15 mouse cellular contexts compared by ENCODE assay signal in genomic region chr8:72132891-72133290, GRCm38 (mm10). TPM values are rescaled to one million over a fixed set of nuclear protein-coding genes. Genes with fewer than 3 reads are reported as not detected.
DNase-seq lines count a peak whose midpoint lies in the region; ATAC-seq lines count a peak whose summit lies in the region.
"Had no signal": no experiment of that assay in that cellular context is flagged by ENCODE, and none has a peak within 500 bp of the region (broad histone marks: within the 10 kb centered on the region; RNA-seq: fewer than 3 reads in every experiment).

No protein-coding gene starts in this region.

- no peak for DNase-seq in heart, postnatal 36 days
- DNase-seq in ovary, adult 18-20 months (ENCODE audit: low spot score): peak; percentile 43
- DNase-seq in ovary, postnatal 36 days (ENCODE audit: low spot score): no peak
- DNase-seq in urinary bladder, postnatal 10 days (ENCODE audit: low spot score): no peak
- DNase-seq in frontal cortex, adult 2 months (ENCODE audit: extremely low spot score in 1 of 2, low spot score in 1 of 2): no peak
- no peak for DNase-seq in cerebellum, adult 11-12 months
- DNase-seq: cerebellum, postnatal 25 days; layer of hippocampus, postnatal 36 days; thymus, postnatal 25 days had no signal

- H3K9me3 ChIP-seq in heart, embryonic 11.5 days (replicated peaks; ENCODE audit: control insufficient read depth, low read length): no peaks in the 10 kb centered on the region
- H3K9me3 ChIP-seq in kidney, embryonic 16.5 days (ENCODE audit: low read length): no peaks in the 10 kb centered on the region
- H3K9me3 ChIP-seq: hindbrain, embryonic 15.5 days; limb, embryonic 15.5 days had no signal

- peaks cover 22% of the 10 kb centered on the region for H3K4me1 ChIP-seq in heart, embryonic 11.5 days (ENCODE audit: control insufficient read depth, insufficient read depth, low read length)
- H3K4me1 ChIP-seq in kidney, embryonic 16.5 days (ENCODE audit: insufficient read depth, low read length): peaks cover 19% of the 10 kb centered on the region

- no peaks in the 10 kb centered on the region for H3K36me3 ChIP-seq in heart, embryonic 11.5 days (ENCODE audit: control insufficient read depth, insufficient read depth, low read length)
- no peaks in the 10 kb centered on the region for H3K36me3 ChIP-seq in kidney, embryonic 16.5 days (ENCODE audit: insufficient read depth, low read length)
- H3K36me3 ChIP-seq: hindbrain, embryonic 15.5 days had no signal

- H3K4me2 ChIP-seq in heart, embryonic 11.5 days: no peak overlapping the region
- H3K4me2 ChIP-seq in kidney, embryonic 16.5 days (replicated peaks; ENCODE audit: low read depth, low read length): no peak overlapping the region
- H3K4me2 ChIP-seq: hindbrain, embryonic 15.5 days; limb, embryonic 15.5 days had no signal

- intact Hi-C loops in heart, postnatal 36 days (cut with DNase I): loop anchor here (10.0 kb wide), 1 partner anchor 208 kb away; no protein-coding TSS in a partner anchor

- H3K27me3 ChIP-seq in heart, embryonic 11.5 days (ENCODE audit: control insufficient read depth, insufficient read depth, low read length): no peaks in the 10 kb centered on the region
- no peaks in the 10 kb centered on the region for H3K27me3 ChIP-seq in kidney, embryonic 16.5 days (ENCODE audit: insufficient read depth, low read length)
- H3K27me3 ChIP-seq: hindbrain, embryonic 15.5 days; limb, embryonic 15.5 days had no signal

- H3K9ac ChIP-seq in heart, embryonic 11.5 days (ENCODE audit: low read depth, low read length): no peak overlapping the region
- no peak overlapping the region for H3K9ac ChIP-seq in kidney, embryonic 16.5 days (replicated peaks; ENCODE audit: low read length)
- H3K9ac ChIP-seq: hindbrain, embryonic 15.5 days; limb, embryonic 15.5 days had no signal

- H3K27ac ChIP-seq in heart, embryonic 11.5 days (ENCODE audit: low read depth, low read length): peak overlapping the region; percentile 23
- H3K27ac ChIP-seq in kidney, embryonic 16.5 days (ENCODE audit: low read length): peak overlapping the region; percentile 11; the same call in 1 of the 2 replicates
- H3K27ac ChIP-seq: hindbrain, embryonic 15.5 days; limb, embryonic 15.5 days had no signal

- no peak for ATAC-seq in heart, embryonic 11.5 days (replicated peaks; ENCODE audit: insufficient number of reproducible peaks, low FRiP score, low TSS enrichment)
- ATAC-seq in kidney, embryonic 16.5 days (ENCODE audit: low FRiP score, low TSS enrichment): no peak

- no peak overlapping the region for H3K4me3 ChIP-seq in heart, embryonic 11.5 days (ENCODE audit: low read depth, low read length)
- H3K4me3 ChIP-seq in kidney, embryonic 16.5 days (ENCODE audit: low read length): no peak overlapping the region
- H3K4me3 ChIP-seq: hindbrain, embryonic 15.5 days; limb, embryonic 15.5 days had no signal

- WGBS in heart, embryonic 11.5 days (ENCODE audit: insufficient replicate concordance): 65% methylated on average over 1 of the region's 1 CpGs
- WGBS in kidney, embryonic 16.5 days: 72% methylated on average over 1 of the region's 1 CpGs

RNA-seq across cellular contexts. Expression of gene Tpm4, which starts 1.9 kb away (rescaled TPM):
- polyA plus RNA-seq in heart, embryonic 11.5 days (2014; fragmentation: Nextera tagmentation; extraction: Ambion mirVana): 405 and 429 TPM in 2 replicates
- total RNA-seq in heart, postnatal 36 days (2021): 10 to 100 TPM; 86.3 to 97.2 TPM
- 828 and 869 TPM in 2 replicates for polyA plus RNA-seq in kidney, embryonic 16.5 days (2015; fragmentation: Nextera tagmentation; extraction: Ambion mirVana)
- polyA plus RNA-seq in frontal cortex, adult 2 months (2012; rRNA removed): 41.6 and 48.7 TPM in 2 replicates

RNA-seq across cellular contexts. Expression of gene Olfr374, which starts 26.1 kb away (rescaled TPM):
- polyA plus RNA-seq in heart, embryonic 11.5 days (2014; fragmentation: Nextera tagmentation; extraction: Ambion mirVana): 0.23 TPM in 1 of 2 replicates, not detected in the other
- not detected for total RNA-seq in heart, postnatal 36 days (2021)
- polyA plus RNA-seq in kidney, embryonic 16.5 days (2015; fragmentation: Nextera tagmentation; extraction: Ambion mirVana): not detected in 2 replicates
- polyA plus RNA-seq in frontal cortex, adult 2 months (2012; rRNA removed): 0.04 and 0.06 TPM in 2 replicates
- total RNA-seq: gastrocnemius, adult 18-20 months; layer of hippocampus, postnatal 36 days had no signal
- polyA plus RNA-seq: hindbrain, embryonic 15.5 days had no signal

RNA-seq across cellular contexts. Expression of gene Rab8a, which starts 28.1 kb away (rescaled TPM):
- 65.5 and 71.6 TPM in 2 replicates for polyA plus RNA-seq in heart, embryonic 11.5 days (2014; fragmentation: Nextera tagmentation; extraction: Ambion mirVana)
- total RNA-seq in heart, postnatal 36 days (2021): 10 to 100 TPM; 18.6 to 26.0 TPM
- polyA plus RNA-seq in kidney, embryonic 16.5 days (2015; fragmentation: Nextera tagmentation; extraction: Ambion mirVana): 141 and 143 TPM in 2 replicates
- 60.6 and 63.4 TPM in 2 replicates for polyA plus RNA-seq in frontal cortex, adult 2 months (2012; rRNA removed)

RNA-seq across cellular contexts. Expression of gene Olfr373, which starts 49.9 kb away (rescaled TPM):
- polyA plus RNA-seq in heart, embryonic 11.5 days (2014; fragmentation: Nextera tagmentation; extraction: Ambion mirVana): not detected in 2 replicates
- not detected for total RNA-seq in heart, postnatal 36 days (2021)
- 0.04 TPM in 1 of 2 replicates, not detected in the other for polyA plus RNA-seq in kidney, embryonic 16.5 days (2015; fragmentation: Nextera tagmentation; extraction: Ambion mirVana)
- not detected in 2 replicates for polyA plus RNA-seq in frontal cortex, adult 2 months (2012; rRNA removed)
- total RNA-seq: gastrocnemius, adult 18-20 months; layer of hippocampus, postnatal 36 days had no signal
- polyA plus RNA-seq: C2C12; hindbrain, embryonic 15.5 days; limb, embryonic 15.5 days had no signal

RNA-seq across cellular contexts. Expression of gene Hsh2d, which starts 56.5 kb away (rescaled TPM):
- 0.11 TPM in 1 of 2 replicates, not detected in the other for polyA plus RNA-seq in heart, embryonic 11.5 days (2014; fragmentation: Nextera tagmentation; extraction: Ambion mirVana)
- not detected for total RNA-seq in heart, postnatal 36 days (2021)
- not detected in 2 replicates for polyA plus RNA-seq in kidney, embryonic 16.5 days (2015; fragmentation: Nextera tagmentation; extraction: Ambion mirVana)
- polyA plus RNA-seq in frontal cortex, adult 2 months (2012; rRNA removed): 0.06 and 0.12 TPM in 2 replicates
- total RNA-seq: gastrocnemius, adult 18-20 months; layer of hippocampus, postnatal 36 days had no signal
- polyA plus RNA-seq: hindbrain, embryonic 15.5 days; limb, embryonic 15.5 days had no signal
